ENCODE assay signal across 23 mouse cellular contexts in genomic region chr7:71425982-71426381, GRCm38 (mm10).
DNase-seq lines count a peak whose midpoint lies in the region; ATAC-seq and TF ChIP-seq lines count a peak whose summit lies in the region.
"Had no signal": no experiment of that assay in that cellular context is flagged by ENCODE, and none has a peak within 500 bp of the region (broad histone marks: within the 10 kb centered on the region; RNA-seq: fewer than 3 reads in every experiment).

No protein-coding gene starts in this region.

- H3K9ac ChIP-seq in kidney, embryonic 14.5 days (ENCODE audit: low read depth, low read length) = no peak overlapping the region
- H3K9ac ChIP-seq: forebrain, embryonic 13.5 days; hindbrain, embryonic 13.5 days had no signal

- no peak for DNase-seq in kidney, adult 9 months
- DNase-seq in embryo, embryonic 10.5 days (ENCODE audit: low spot score) = peak; percentile 33
- DNase-seq in embryo, embryonic 11 days = peak; percentile 32
- DNase-seq in forelimb bud, embryonic 11.5 days (ENCODE audit: low read depth, low spot score) = peak; percentile 43
- no peak for DNase-seq in heart, adult 18-20 months
- DNase-seq in gastrocnemius, adult 2 months = no peak
- DNase-seq: adrenal gland, adult 8-10 months; adrenal gland, postnatal 25 days; cerebellum, adult 18-20 months; cerebellum, adult 9-10 months; cerebellum, postnatal 14 days; gastrocnemius, postnatal 25 days had no signal

- H3K4me2 ChIP-seq in kidney, embryonic 14.5 days (replicated peaks; ENCODE audit: low read depth, low read length) = no peak overlapping the region
- H3K4me2 ChIP-seq: forebrain, embryonic 13.5 days; heart, embryonic 11.5 days; hindbrain, embryonic 13.5 days had no signal

- H3K27me3 ChIP-seq in kidney, embryonic 14.5 days (ENCODE audit: control insufficient read depth, insufficient read depth, low read length) = no peaks in the 10 kb centered on the region
- H3K27me3 ChIP-seq: forebrain, embryonic 13.5 days; hindbrain, embryonic 13.5 days had no signal

- no peak overlapping the region for H3K4me3 ChIP-seq in kidney, embryonic 14.5 days (ENCODE audit: low read length)
- no peak overlapping the region for H3K4me3 ChIP-seq in gastrocnemius, adult 2 months
- H3K4me3 ChIP-seq: forebrain, embryonic 10.5 days; forebrain, embryonic 13.5 days; hindbrain, embryonic 13.5 days had no signal

- no peaks in the 10 kb centered on the region for H3K36me3 ChIP-seq in kidney, embryonic 14.5 days (ENCODE audit: control insufficient read depth, insufficient read depth, low read length)
- H3K36me3 ChIP-seq: forebrain, embryonic 10.5 days; hindbrain, embryonic 13.5 days had no signal

- no peak for TF ChIP-seq CTCF in gastrocnemius, adult 2 months (IDR thresholded peaks at IDR 0.05)

- WGBS in kidney, embryonic 14.5 days = 26% methylated on average over 2 of the region's 2 CpGs

- no peak overlapping the region for H3K27ac ChIP-seq in kidney, embryonic 14.5 days (ENCODE audit: low read depth, low read length)
- H3K27ac ChIP-seq in gastrocnemius, adult 2 months = no peak overlapping the region
- H3K27ac ChIP-seq: forebrain, embryonic 10.5 days; forebrain, embryonic 13.5 days; hindbrain, embryonic 13.5 days had no signal

- intact Hi-C loops in gastrocnemius, adult 2 months (cut with DNase I) = no loop called here

- peak; percentile 90 for ATAC-seq in kidney, embryonic 14.5 days (ENCODE audit: low FRiP score, low TSS enrichment)
- ATAC-seq in megakaryocyte-erythroid progenitor cell, adult 5-6 weeks (replicated peaks; ENCODE audit: low FRiP score, low TSS enrichment, poor library complexity, severe bottlenecking) = no peak
- ATAC-seq: CD4-positive, CD25-positive, alpha-beta regulatory T cell, adult 4 months; forebrain, embryonic 13.5 days; forebrain, embryonic 16.5 days; hindbrain, embryonic 16.5 days; inflammation-experienced regulatory T-cells, adult 6 months; intestine, embryonic 16.5 days had no signal

- H3K4me1 ChIP-seq in kidney, embryonic 14.5 days (ENCODE audit: control insufficient read depth, insufficient read depth, low read length) = no peaks in the 10 kb centered on the region
- H3K4me1 ChIP-seq: forebrain, embryonic 10.5 days; forebrain, embryonic 13.5 days; hindbrain, embryonic 13.5 days had no signal

- H3K9me3 ChIP-seq in kidney, embryonic 14.5 days (ENCODE audit: control insufficient read depth, low read length) = no peaks in the 10 kb centered on the region
- H3K9me3 ChIP-seq: forebrain, embryonic 10.5 days; forebrain, embryonic 13.5 days; hindbrain, embryonic 13.5 days had no signal

Comparison
In these comparisons a context has a peak if more than half of its experiments do, and no peak if none do; other contexts are left out.
1. DNase-seq: peak in embryo, embryonic 10.5 days (single experiment), embryo, embryonic 11 days (single experiment) and forelimb bud, embryonic 11.5 days (single experiment); none in kidney, adult 9 months (single experiment), heart, adult 18-20 months (0 of 2) and gastrocnemius, adult 2 months (single experiment).